ENCODE assay signal across 26 mouse cellular contexts in the genomic region with DNA sequence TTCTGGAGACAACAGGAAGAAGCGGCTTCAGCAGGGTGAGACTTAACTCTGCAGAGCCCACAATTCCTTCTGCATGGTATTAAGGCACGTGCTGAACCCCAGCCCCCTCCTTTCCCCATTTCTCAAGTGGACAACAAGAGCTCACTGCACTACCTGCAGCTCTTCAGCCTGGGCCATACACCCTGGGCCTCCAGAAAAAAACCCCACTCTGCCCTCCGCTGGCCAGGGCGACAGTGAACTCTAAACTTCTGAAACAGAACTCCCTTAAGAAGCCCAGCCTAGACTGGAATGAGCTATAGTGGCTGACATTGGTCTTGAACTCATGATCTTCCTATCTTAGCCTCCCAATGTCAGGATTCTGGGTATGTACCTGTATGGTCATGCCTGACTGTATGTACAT. TPM values are rescaled to one million over a fixed set of nuclear protein-coding genes. Genes with fewer than 3 reads are reported as not detected.
DNase-seq lines count a peak whose midpoint lies in the region; ATAC-seq and TF ChIP-seq lines count a peak whose summit lies in the region.
"Had no signal": no experiment of that assay in that cellular context is flagged by ENCODE, and none has a peak within 500 bp of the region (broad histone marks: within the 10 kb centered on the region; RNA-seq: fewer than 3 reads in every experiment).

No protein-coding gene starts in this region.

- H3K4me2 ChIP-seq in intestine, postnatal 0 days (replicated peaks; ENCODE audit: low read depth) = no peak overlapping the region
- no peak overlapping the region for H3K4me2 ChIP-seq in intestine, embryonic 15.5 days (replicated peaks)
- no peak overlapping the region for H3K4me2 ChIP-seq in lung, embryonic 14.5 days
- H3K4me2 ChIP-seq: forebrain, embryonic 13.5 days; heart, embryonic 12.5 days; limb, embryonic 12.5 days; liver, embryonic 13.5 days had no signal

- no peaks in the 10 kb centered on the region for H3K36me3 ChIP-seq in intestine, postnatal 0 days (ENCODE audit: control insufficient read depth, insufficient read depth)
- H3K36me3 ChIP-seq in intestine, embryonic 15.5 days = no peaks in the 10 kb centered on the region
- H3K36me3 ChIP-seq in lung, embryonic 14.5 days (ENCODE audit: insufficient read depth) = no peaks in the 10 kb centered on the region
- H3K36me3 ChIP-seq: heart, embryonic 12.5 days; liver, embryonic 13.5 days; midbrain, embryonic 10.5 days had no signal

- H3K4me1 ChIP-seq in intestine, postnatal 0 days (replicated peaks; ENCODE audit: control insufficient read depth, insufficient read depth, low read length) = no peaks in the 10 kb centered on the region
- no peaks in the 10 kb centered on the region for H3K4me1 ChIP-seq in intestine, embryonic 15.5 days (replicated peaks)
- 0 out of 2 replicates have a peak, but pooled peaks cover 3% of the 10 kb centered on the region for H3K4me1 ChIP-seq in lung, embryonic 14.5 days (ENCODE audit: insufficient read depth)
- H3K4me1 ChIP-seq: liver, embryonic 13.5 days had no signal

- ATAC-seq in intestine, postnatal 0 days = no peak
- no peak for ATAC-seq in intestine, embryonic 15.5 days
- no peak for ATAC-seq in lung, embryonic 14.5 days (ENCODE audit: insufficient read depth)
- ATAC-seq: forebrain, embryonic 13.5 days; hindbrain, embryonic 16.5 days; intestine, embryonic 16.5 days had no signal

- no peak for DNase-seq in lung, embryonic 14.5 days
- no peak for DNase-seq in lung, postnatal 25 days (ENCODE audit: low spot score)
- DNase-seq in 416B (ENCODE audit: low read depth) (peak; percentile 72), A20 (ENCODE audit: low read depth, low spot score) (peak; percentile 21)
- DNase-seq in embryo, embryonic 10.5 days (ENCODE audit: low spot score) = no peak
- DNase-seq in adrenal gland, adult 2 months = no peak
- DNase-seq: adrenal gland, postnatal 36 days; cerebellum, adult 18-20 months; cerebellum, postnatal 25 days; gastrocnemius, postnatal 25 days; heart, adult 11 months; heart, postnatal 14 days; kidney, postnatal 25 days; liver, embryonic 13.5 days; retina, postnatal 1 day; right cerebral cortex, postnatal 14 days; thymus, postnatal 14 days had no signal

- no peak overlapping the region for H3K4me3 ChIP-seq in intestine, postnatal 0 days (ENCODE audit: low read depth, low read length)
- H3K4me3 ChIP-seq in intestine, embryonic 15.5 days (replicated peaks) = no peak overlapping the region
- no peak overlapping the region for H3K4me3 ChIP-seq in lung, embryonic 14.5 days (ENCODE audit: low read depth, low read length)
- H3K4me3 ChIP-seq: forebrain, embryonic 13.5 days; heart, embryonic 12.5 days; hindbrain, embryonic 10.5 days; limb, embryonic 12.5 days; liver, embryonic 13.5 days; midbrain, embryonic 10.5 days had no signal

- H3K9me3 ChIP-seq in intestine, postnatal 0 days (ENCODE audit: control insufficient read depth) = no peaks in the 10 kb centered on the region
- H3K9me3 ChIP-seq in intestine, embryonic 15.5 days = no peaks in the 10 kb centered on the region
- no peaks in the 10 kb centered on the region for H3K9me3 ChIP-seq in lung, embryonic 14.5 days (ENCODE audit: low read depth, low read length)
- H3K9me3 ChIP-seq: forebrain, embryonic 13.5 days; heart, embryonic 12.5 days; hindbrain, embryonic 10.5 days; limb, embryonic 12.5 days; liver, embryonic 13.5 days; midbrain, embryonic 10.5 days had no signal

- no peaks in the 10 kb centered on the region for H3K27me3 ChIP-seq in intestine, postnatal 0 days (replicated peaks; ENCODE audit: control insufficient read depth, insufficient read depth, low read length)
- H3K27me3 ChIP-seq in intestine, embryonic 15.5 days (replicated peaks) = no peaks in the 10 kb centered on the region
- H3K27me3 ChIP-seq in lung, embryonic 14.5 days (ENCODE audit: insufficient read depth, low read length) = no peaks in the 10 kb centered on the region
- H3K27me3 ChIP-seq: forebrain, embryonic 13.5 days; heart, embryonic 12.5 days; limb, embryonic 12.5 days; liver, embryonic 13.5 days had no signal

- H3K27ac ChIP-seq in intestine, postnatal 0 days (ENCODE audit: low read depth, low read length) = no peak overlapping the region
- no peak overlapping the region for H3K27ac ChIP-seq in intestine, embryonic 15.5 days
- no peak overlapping the region for H3K27ac ChIP-seq in lung, embryonic 14.5 days (ENCODE audit: low read depth)
- H3K27ac ChIP-seq: forebrain, embryonic 13.5 days; hindbrain, embryonic 10.5 days; limb, embryonic 12.5 days; liver, embryonic 13.5 days; midbrain, embryonic 10.5 days had no signal

- WGBS in intestine, postnatal 0 days = 77% methylated on average over 4 of the region's 4 CpGs
- WGBS in intestine, embryonic 15.5 days = 85% methylated on average over 4 of the region's 4 CpGs
- 79% methylated on average over 4 of the region's 4 CpGs for WGBS in lung, embryonic 14.5 days

- no peak overlapping the region for H3K9ac ChIP-seq in intestine, postnatal 0 days (ENCODE audit: low read depth, low read length)
- H3K9ac ChIP-seq in intestine, embryonic 15.5 days = no peak overlapping the region
- H3K9ac ChIP-seq in lung, embryonic 14.5 days = no peak overlapping the region
- H3K9ac ChIP-seq: forebrain, embryonic 13.5 days; heart, embryonic 12.5 days; limb, embryonic 12.5 days; liver, embryonic 13.5 days had no signal

- peak; percentile 22; the same call in 1 of the 2 replicates for TF ChIP-seq CTCF in intestine, postnatal 0 days (IDR thresholded peaks at IDR 0.05; ENCODE audit: low read depth)
- peak; percentile 20 for TF ChIP-seq CTCF in lung, embryonic 14.5 days (IDR thresholded peaks at IDR 0.05; ENCODE audit: low read depth)

RNA-seq across cellular contexts. Expression of a gene that starts 59.3 kb away (rescaled TPM):
- polyA plus RNA-seq in intestine, postnatal 0 days (2015; fragmentation: Nextera tagmentation; extraction: Ambion mirVana) = 2.1 TPM in 2 replicates
- polyA plus RNA-seq in intestine, embryonic 15.5 days (2015; fragmentation: Nextera tagmentation; extraction: Ambion mirVana) = 8.5 and 9.3 TPM in 2 replicates
- polyA plus RNA-seq in lung, embryonic 14.5 days (2014; fragmentation: Nextera tagmentation; extraction: Ambion mirVana) = 14.5 and 15.2 TPM in 2 replicates
- total RNA-seq in adrenal gland, adult 2 months (2021) = 1 to 10 TPM; 3.0 to 3.5 TPM
- polyA plus RNA-seq in adrenal gland, adult 2 months (2012; rRNA removed) = 2.9 TPM in 2 replicates

Comparison
In these comparisons a context has a peak if more than half of its experiments do, and no peak if none do; other contexts are left out.
1. DNase-seq: peak in 416B (single experiment) and A20 (single experiment); none in lung, embryonic 14.5 days (single experiment), lung, postnatal 25 days (single experiment), embryo, embryonic 10.5 days (single experiment) and adrenal gland, adult 2 months (single experiment).